Mouse (Mus musculus) liver, embryonic 14.5 days (tissue): ENCODE measurements around the gene Clic1. TPM values are rescaled to one million over a fixed set of nuclear protein-coding genes. Genes with fewer than 3 reads are reported as not detected.

Experiments used
- ATAC-seq: fragments of 200-750 bp; cut with Nextera tagmentation; 2 replicates; pipeline ENCODE4 v1.8.0; 2017; ENCODE audit warnings: moderate number of reproducible peaks, mild to moderate bottlenecking, moderate library complexity; ENCODE audit not compliant: insufficient read depth
- DNase-seq, 3 experiments: peaks; one replicate each; pipeline ENCODE4 v3.0.0-alpha.2; 2012 to 2013; ENCODE audit warnings: low read depth in 3 of 3, low spot score in 3 of 3
- H3K27ac ChIP-seq: fragments of 300-500 bp; sonication (generic); 2 replicates; pipeline ENCODE4 v1.5.1; 2014; ENCODE audit warnings: moderate library complexity, mild to moderate bottlenecking, control low read depth, inconsistent platforms
- H3K27me3 ChIP-seq: fragments of 300-500 bp; sonication (generic); 2 replicates; pipeline ENCODE4 v1.6.1; 2014; ENCODE audit warnings: mild to moderate bottlenecking, low read length, moderate library complexity; ENCODE audit not compliant: control insufficient read depth, insufficient read depth
- H3K36me3 ChIP-seq: fragments of 300-500 bp; sonication (generic); replicated peaks from 2 replicates; pipeline ENCODE4 v1.6.1; 2014; ENCODE audit warnings: low read depth; ENCODE audit not compliant: control insufficient read depth, insufficient read depth
- H3K4me1 ChIP-seq, 2 experiments: fragments of 200-500 bp in 1 of 2; fragments of 300-500 bp in 1 of 2; sonication (generic) in 1 of 2; replicated peaks; 2 replicates each; pipeline ENCODE4 v1.6.1; 2012 to 2014; ENCODE audit warnings: antibody characterized with exemption in 1 of 2, inconsistent platforms in 1 of 2, low read length in 1 of 2; ENCODE audit not compliant: control insufficient read depth in 2 of 2, insufficient read depth in 2 of 2
- H3K4me2 ChIP-seq: fragments of 300-500 bp; sonication (generic); 2 replicates; pipeline ENCODE4 v1.6.1; 2014; ENCODE audit warnings: low read depth, mild to moderate bottlenecking, control low read depth, moderate library complexity
- H3K4me3 ChIP-seq, 2 experiments: fragments of 200-500 bp in 1 of 2; fragments of 300-500 bp in 1 of 2; sonication (generic) in 1 of 2; 2 replicates each; pipeline ENCODE4 v1.5.1; 2012 to 2014; ENCODE audit warnings: low read depth in 2 of 2, low read length in 2 of 2, mild to moderate bottlenecking in 2 of 2, control low read depth in 1 of 2, inconsistent platforms in 1 of 2, moderate library complexity in 1 of 2; ENCODE audit not compliant: insufficient read depth in 1 of 2
- H3K9ac ChIP-seq: fragments of 300-500 bp; sonication (generic); replicated peaks from 2 replicates; pipeline ENCODE4 v1.6.1; 2014; ENCODE audit warnings: mild to moderate bottlenecking, control low read depth, moderate library complexity
- H3K9me3 ChIP-seq: fragments of 300-500 bp; sonication (generic); 2 replicates; pipeline ENCODE4 v1.6.1; 2016; ENCODE audit warnings: low read length, mixed read lengths; ENCODE audit not compliant: control insufficient read depth
- CTCF ChIP-seq: IDR thresholded peaks from 2 replicates; pipeline ENCODE4 v1.5.1; 2016; ENCODE audit warnings: antibody characterized with exemption, low read depth, control low read depth
- EP300 ChIP-seq: IDR thresholded peaks from 2 replicates; pipeline ENCODE4 v1.6.1; 2016; ENCODE audit warnings: antibody characterized with exemption, low read depth
- WGBS: fragments of 180-500 bp; shearing (Covaris S2); extraction: QIAGEN DNeasy Blood & Tissue Kit; methylation state at CpG from one replicate; pipeline ENCODE4 v1.1.7; 2014; ENCODE audit not compliant: insufficient replicate concordance; 5-methylcytosine and 5-hydroxymethylcytosine counted together
- polyA plus RNA-seq, 2 experiments: library from polyadenylated mRNA; depleted of rRNA in 1 of 2; stranded (reverse) in 1 of 2; unstranded in 1 of 2; fragments of >200 nt; fragmentation: Nextera tagmentation in 1 of 2; extraction: Ambion mirVana in 1 of 2; gene quantifications; 2 replicates each; pipeline versions ENCODE4 v1.2.1 to v1.2.3; 2012 to 2014

Gene Clic1
- 76.4 and 78.0 TPM in 2 replicates for polyA plus RNA-seq (2012; rRNA removed)
- polyA plus RNA-seq (2014; fragmentation: Nextera tagmentation; extraction: Ambion mirVana): 38.1 and 39.9 TPM in 2 replicates

- TF ChIP-seq EP300: no peak
- peak; percentile 47 for TF ChIP-seq CTCF
- Histone ChIP-seq H3K9ac (peak within 1 kb of the TSS; percentile 89), H3K4me3 (peak within 1 kb of the TSS; percentile 81 to 93), H3K27ac (peak within 1 kb of the TSS; percentile 81), H3K9me3 (no peaks in the 10 kb centered on the region), H3K4me2 (peak within 1 kb of the TSS; percentile 98), H3K4me1 (peaks cover 51 to 53% of the 10 kb centered on the region in 2 experiments), H3K36me3 (peaks cover 25% of the 10 kb centered on the region), H3K27me3 (no peaks in the 10 kb centered on the region)
- 1% methylated on average over 11 of the region's 11 CpGs for WGBS
- ATAC-seq (peak; percentile 7; the same call in 1 of the 2 replicates), DNase-seq (peak in 1 of 3 experiments; percentile 60)
Observed at GRCm38 (mm10) chr17:35049561-35050016, at the start of gene Clic1. Gene Clic1 (plus strand): TSS chr17:35049966.

DNA sequence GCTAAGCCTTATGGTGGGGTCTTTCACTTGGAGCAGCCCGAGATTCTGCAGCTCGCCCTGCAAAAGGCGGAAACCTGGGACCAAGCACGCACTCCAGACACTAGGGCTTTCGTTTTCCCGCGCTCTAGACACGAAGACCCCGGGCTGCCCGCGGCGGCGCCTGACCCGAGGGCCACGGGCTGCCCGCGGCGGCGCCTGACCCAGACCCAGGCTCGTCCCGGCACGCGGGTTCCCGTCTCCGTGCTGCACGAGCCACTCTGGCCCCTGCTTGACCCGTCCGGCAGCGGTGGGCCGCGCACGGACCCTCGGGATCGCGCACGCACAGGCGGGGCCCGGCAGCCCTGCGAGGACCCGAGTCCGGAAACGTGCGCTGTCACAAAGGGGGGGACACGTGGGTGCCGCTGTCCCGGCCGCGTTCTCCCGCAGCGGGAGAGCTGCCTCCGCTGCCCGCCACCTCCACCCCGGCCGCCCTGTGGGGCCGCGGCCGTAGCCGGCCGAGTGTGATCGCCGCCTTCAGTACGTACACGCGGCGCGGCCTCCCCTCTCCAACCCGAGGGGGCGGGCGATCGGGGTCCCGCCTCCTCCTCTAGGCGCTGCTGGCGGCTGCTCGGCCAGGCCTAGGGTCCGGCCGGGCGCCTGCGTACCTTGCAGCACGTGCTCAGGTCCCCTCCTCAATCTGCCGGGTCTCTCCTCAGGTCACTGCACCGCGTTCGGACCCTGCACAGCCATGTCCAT, 48.9 kb upstream of the Clic1 start, which contains the start of gene Vars:
Gene Vars (plus strand): TSS at position 271 of the 735 bp plus-strand sequence.
- H3K4me2 ChIP-seq: peak within 1 kb of the TSS; percentile 88
- H3K27me3 ChIP-seq: no peaks in the 10 kb centered on the region
- H3K27ac ChIP-seq: peak within 1 kb of the TSS; percentile 93
- TF ChIP-seq CTCF (no peak), EP300 (peak; percentile 37)
- peak within 1 kb of the TSS; percentile 93 for H3K9ac ChIP-seq
- under 1% methylated on average over 77 of the region's 83 CpGs for WGBS
- peak; percentile 87 for ATAC-seq
- H3K9me3 ChIP-seq: no peaks in the 10 kb centered on the region
- peaks cover 44% of the 10 kb centered on the region for H3K36me3 ChIP-seq
- H3K4me1 ChIP-seq: peaks cover 35 to 47% of the 10 kb centered on the region in 2 experiments
- peak within 1 kb of the TSS; percentile 89 to 95 for H3K4me3 ChIP-seq
- peak; percentile 73 to 81 (median 77) for DNase-seq

- Histone ChIP-seq H3K27ac (peak overlapping the region; percentile 87), H3K27me3 (no peaks in the 10 kb centered on the region), H3K4me1 (peaks cover 32 to 45% of the 10 kb centered on the region in 2 experiments), H3K9me3 (no peaks in the 10 kb centered on the region), H3K9ac (peak overlapping the region; percentile 81), H3K36me3 (peaks cover 46% of the 10 kb centered on the region), H3K4me2 (peak overlapping the region; percentile 88), H3K4me3 (peak overlapping the region; percentile 73 to 89)
- TF ChIP-seq EP300 (no peak), CTCF (no peak)
- ATAC-seq (peak; percentile 7; the same call in 1 of the 2 replicates), DNase-seq (no peak)
- under 1% methylated on average over 35 of the region's 35 CpGs for WGBS
Observed at GRCm38 (mm10) chr17:35001452-35002152, 48.2 kb upstream of the Clic1 start.

DNA sequence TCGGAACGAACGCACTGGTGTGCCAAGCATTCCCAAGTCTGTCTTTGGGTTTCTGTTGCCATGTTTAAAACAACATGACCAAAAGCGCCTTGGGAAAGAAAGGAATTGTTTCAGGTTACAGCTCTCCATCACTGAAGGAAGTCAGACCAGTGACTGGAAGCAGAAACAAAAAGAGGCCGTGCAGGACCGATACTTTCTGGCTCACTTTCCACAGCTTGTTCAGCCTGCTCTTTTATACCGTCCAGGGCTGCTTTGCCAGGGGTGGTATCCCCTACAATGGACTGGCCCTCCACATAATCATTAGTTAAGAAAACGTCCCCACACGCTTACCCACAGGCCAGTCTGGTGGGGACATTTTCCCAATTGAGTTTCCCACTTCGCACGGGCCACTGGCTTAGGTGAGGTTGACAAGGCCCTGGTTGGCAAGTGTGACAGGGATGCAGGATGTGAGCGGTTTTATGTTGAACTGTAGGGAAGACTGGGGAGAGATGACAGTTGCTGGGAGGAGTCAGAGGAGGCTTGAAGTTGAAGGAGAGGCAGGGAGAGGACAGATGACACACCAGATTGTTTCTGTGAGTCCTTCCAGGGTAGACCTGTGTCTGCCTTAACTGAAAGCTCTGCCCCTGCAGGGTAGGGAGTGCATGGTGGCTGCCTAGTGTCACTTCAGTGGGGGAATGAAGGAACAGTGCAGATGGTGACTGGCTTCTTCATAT, 47.5 kb upstream of the Clic1 start:
- H3K4me1 ChIP-seq: peaks cover 29 to 40% of the 10 kb centered on the region in 2 experiments
- peak in 2 of 3 experiments; percentile 49 to 70 for DNase-seq
- TF ChIP-seq CTCF (peak; percentile 23; the same call in 1 of the 2 replicates), EP300 (no peak; the same call in 1 of the 2 replicates)
- no peaks in the 10 kb centered on the region for H3K27me3 ChIP-seq
- H3K4me2 ChIP-seq: peak overlapping the region; percentile 88
- peak overlapping the region; percentile 73 to 89 for H3K4me3 ChIP-seq
- no peaks in the 10 kb centered on the region for H3K9me3 ChIP-seq
- WGBS: 3% methylated on average over 12 of the region's 12 CpGs
- peak overlapping the region; percentile 87 for H3K27ac ChIP-seq
- peak; percentile 16 for ATAC-seq
- H3K9ac ChIP-seq: peak overlapping the region; percentile 81
- H3K36me3 ChIP-seq: peaks cover 45% of the 10 kb centered on the region
